Mouse (Mus musculus) limb, embryonic 14.5 days (tissue): ENCODE results near the gene Abcg5. TPM values are rescaled to one million over a fixed set of nuclear protein-coding genes. Genes with fewer than 3 reads are reported as not detected.

Experiments
- ATAC-seq: fragments of 200-750 bp; cut with Nextera tagmentation; 2 replicates; pipeline ENCODE4 v1.8.0; 2017; ENCODE audit warnings: low read depth, moderate number of reproducible peaks, moderate TSS enrichment; ENCODE audit not compliant: low FRiP score
- DNase-seq: peaks from one replicate; pipeline ENCODE4 v3.0.0-alpha.2; 2015; ENCODE audit warnings: low spot score
- H3K27ac ChIP-seq: fragments of 300-500 bp; sonication (generic); replicated peaks from 2 replicates; pipeline ENCODE4 v1.5.1; 2014; ENCODE audit warnings: low read depth, mild to moderate bottlenecking, low read length, moderate library complexity, mixed read lengths
- H3K27me3 ChIP-seq: fragments of 300-500 bp; sonication (generic); 2 replicates; pipeline ENCODE4 v1.6.1; 2014; ENCODE audit warnings: low read length, mixed read lengths; ENCODE audit not compliant: control insufficient read depth, insufficient read depth
- H3K36me3 ChIP-seq: fragments of 300-500 bp; sonication (generic); 2 replicates; pipeline ENCODE4 v1.6.1; 2014; ENCODE audit warnings: mild to moderate bottlenecking, low read length, moderate library complexity, mixed read lengths; ENCODE audit not compliant: control insufficient read depth, insufficient read depth
- H3K4me1 ChIP-seq: fragments of 300-500 bp; sonication (generic); 2 replicates; pipeline ENCODE4 v1.6.1; 2014; ENCODE audit warnings: antibody characterized with exemption, low read length, mixed read lengths; ENCODE audit not compliant: control insufficient read depth, insufficient read depth
- H3K4me2 ChIP-seq: fragments of 300-500 bp; sonication (generic); replicated peaks from 2 replicates; pipeline ENCODE4 v1.6.1; 2014; ENCODE audit warnings: low read depth, mild to moderate bottlenecking, low read length, moderate library complexity; ENCODE audit not compliant: severe bottlenecking
- H3K4me3 ChIP-seq: fragments of 300-500 bp; sonication (generic); replicated peaks from 2 replicates; pipeline ENCODE4 v1.5.1; 2014; ENCODE audit warnings: low read length
- H3K9ac ChIP-seq: fragments of 300-500 bp; sonication (generic); 2 replicates; pipeline ENCODE4 v1.6.1; 2014; ENCODE audit warnings: mild to moderate bottlenecking, low read depth, low read length, moderate library complexity; ENCODE audit not compliant: severe bottlenecking
- H3K9me3 ChIP-seq: fragments of 300-500 bp; sonication (generic); 2 replicates; pipeline ENCODE4 v1.6.1; 2016; ENCODE audit warnings: low read length; ENCODE audit not compliant: control insufficient read depth
- POLR2A ChIP-seq: fragments of 200-500 bp; IDR thresholded peaks from 2 replicates; pipeline ENCODE4 v1.8.0; 2012; ENCODE audit warnings: inconsistent platforms, mild to moderate bottlenecking, moderate library complexity, borderline replicate concordance; ENCODE audit not compliant: insufficient read depth, insufficient read length; ENCODE audit errors: extremely low read depth
- WGBS: fragments of 180-500 bp; shearing (Covaris S2); extraction: QIAGEN DNeasy Blood & Tissue Kit; methylation state at CpG from one replicate; pipeline ENCODE4 v1.1.7; 2014; 5-methylcytosine and 5-hydroxymethylcytosine counted together
- polyA plus RNA-seq, 2 experiments: library from polyadenylated mRNA; depleted of rRNA in 1 of 2; stranded (reverse) in 1 of 2; unstranded in 1 of 2; fragments of >200 nt; fragmentation: Nextera tagmentation in 1 of 2; extraction: Ambion mirVana in 1 of 2; gene quantifications; 2 replicates each; pipeline versions ENCODE4 v1.2.1 to v1.2.3; 2012 to 2014

Abcg5 gene
- polyA plus RNA-seq, 2 experiments = 1.3 to 1.7 TPM

DNA sequence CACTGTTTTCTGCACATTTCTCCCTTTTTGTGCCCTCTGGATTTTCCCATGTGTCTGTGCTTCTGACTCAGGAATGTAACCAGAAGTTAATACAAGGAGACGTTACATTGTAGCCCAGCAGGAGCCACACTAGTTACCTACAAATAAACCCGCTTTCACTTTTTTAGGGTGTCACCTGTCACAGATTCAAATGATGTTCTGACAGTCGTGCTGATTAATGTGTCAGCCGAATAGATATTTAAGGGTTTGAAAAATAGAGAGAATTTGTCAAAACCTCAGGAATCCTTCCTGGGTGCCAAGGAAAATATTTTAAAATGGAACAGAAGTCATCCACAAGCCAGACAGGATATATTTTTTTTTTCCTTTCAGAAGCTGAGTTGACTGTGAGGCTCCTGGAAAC, 2.5 kb upstream of the Abcg5 start:
- no peaks in the 10 kb centered on the region for H3K27me3 ChIP-seq
- H3K4me2 ChIP-seq = no peak overlapping the region
- H3K4me1 ChIP-seq = no peaks in the 10 kb centered on the region
- H3K27ac ChIP-seq = no peak overlapping the region
- TF ChIP-seq POLR2A = no peak
- H3K36me3 ChIP-seq = no peaks in the 10 kb centered on the region
- H3K4me3 ChIP-seq = no peak overlapping the region
- DNase-seq (no peak), ATAC-seq (no peak)
- WGBS = 57% methylated on average over 4 of the region's 4 CpGs
- H3K9me3 ChIP-seq = no peaks in the 10 kb centered on the region
- no peak overlapping the region for H3K9ac ChIP-seq

DNA sequence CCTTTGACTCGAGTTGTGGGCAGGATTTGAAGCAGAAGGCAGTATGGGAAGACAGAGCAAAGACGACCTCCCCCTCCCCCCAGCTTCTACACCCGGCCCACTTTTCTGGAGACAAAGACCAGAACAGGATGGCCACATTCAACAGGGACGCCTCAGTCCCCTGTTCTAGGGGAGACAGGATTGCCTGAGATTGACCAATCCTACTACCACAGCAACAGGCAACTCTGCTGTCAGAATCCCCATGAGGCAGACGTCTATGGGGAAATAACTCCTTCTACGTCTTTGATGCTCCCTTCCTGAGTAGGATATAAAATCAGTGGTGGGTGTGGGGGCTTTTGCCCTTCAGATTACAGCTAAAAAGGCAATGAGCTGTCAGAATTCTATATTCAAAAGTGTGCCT, 1.5 kb upstream of the Abcg5 start:
- Histone ChIP-seq H3K4me1 (no peaks in the 10 kb centered on the region), H3K27ac (no peak overlapping the region), H3K36me3 (no peaks in the 10 kb centered on the region), H3K9me3 (no peaks in the 10 kb centered on the region), H3K4me2 (no peak overlapping the region), H3K9ac (no peak overlapping the region), H3K4me3 (no peak overlapping the region), H3K27me3 (no peaks in the 10 kb centered on the region)
- TF ChIP-seq POLR2A = no peak
- 26% methylated on average over 6 of the region's 6 CpGs for WGBS
- ATAC-seq (no peak), DNase-seq (no peak)

DNA sequence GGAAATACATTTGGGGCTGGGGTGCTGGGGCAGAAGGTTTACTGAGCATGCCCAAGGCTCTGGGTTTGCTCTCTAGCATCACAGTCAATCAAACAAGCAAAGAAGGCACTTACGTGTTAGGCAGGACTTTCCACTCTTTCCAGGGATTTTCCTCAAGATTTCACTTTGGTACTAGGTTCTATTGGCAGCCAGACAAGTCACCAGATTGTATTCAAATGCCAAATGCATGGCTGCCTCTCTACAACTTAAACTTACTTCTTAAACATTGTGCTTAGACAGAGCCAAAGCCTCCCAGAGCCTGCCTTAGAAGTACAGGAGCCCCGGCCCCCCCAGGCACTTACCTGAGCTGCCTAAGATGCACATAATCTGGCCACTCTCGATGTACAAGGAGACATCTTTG, 1.1 kb downstream of the Abcg5 start:
- no peak for DNase-seq
- no peak overlapping the region for H3K9ac ChIP-seq
- H3K27me3 ChIP-seq = no peaks in the 10 kb centered on the region
- H3K36me3 ChIP-seq = no peaks in the 10 kb centered on the region
- no peak for TF ChIP-seq POLR2A
- no peak overlapping the region for H3K4me2 ChIP-seq
- no peak for ATAC-seq
- H3K9me3 ChIP-seq = no peaks in the 10 kb centered on the region
- 76% methylated on average over 3 of the region's 3 CpGs for WGBS
- H3K27ac ChIP-seq = no peak overlapping the region
- no peaks in the 10 kb centered on the region for H3K4me1 ChIP-seq
- no peak overlapping the region for H3K4me3 ChIP-seq

DNA sequence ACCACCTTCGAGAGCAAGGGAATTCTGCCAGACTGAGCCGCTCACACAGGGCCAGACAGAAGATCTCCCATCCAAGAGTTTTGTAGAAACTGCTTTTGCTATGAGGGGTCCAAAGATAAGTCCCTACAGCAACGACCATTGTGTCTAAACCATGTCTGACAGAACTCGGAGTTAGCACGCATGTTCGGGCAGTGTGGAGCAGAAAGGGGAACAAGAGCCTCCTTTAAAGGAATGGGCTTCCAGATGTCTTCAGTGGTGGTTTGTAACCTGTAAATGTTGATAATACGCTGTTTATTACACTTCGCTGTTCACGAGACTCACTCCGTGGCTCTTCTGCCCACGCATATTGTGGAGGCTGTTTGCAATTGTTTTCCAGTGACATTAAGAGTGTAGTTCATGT, 5.2 kb downstream of the Abcg5 start:
- DNase-seq (no peak), ATAC-seq (no peak)
- no peaks in the 10 kb centered on the region for H3K9me3 ChIP-seq
- no peaks in the 10 kb centered on the region for H3K27me3 ChIP-seq
- no peak overlapping the region for H3K9ac ChIP-seq
- no peaks in the 10 kb centered on the region for H3K36me3 ChIP-seq
- TF ChIP-seq POLR2A = no peak
- WGBS = 76% methylated on average over 11 of the region's 11 CpGs
- no peak overlapping the region for H3K27ac ChIP-seq
- no peak overlapping the region for H3K4me2 ChIP-seq
- 0 out of 2 replicates have a peak, but pooled peaks cover 3% of the 10 kb centered on the region for H3K4me1 ChIP-seq
- H3K4me3 ChIP-seq = no peak overlapping the region

DNA sequence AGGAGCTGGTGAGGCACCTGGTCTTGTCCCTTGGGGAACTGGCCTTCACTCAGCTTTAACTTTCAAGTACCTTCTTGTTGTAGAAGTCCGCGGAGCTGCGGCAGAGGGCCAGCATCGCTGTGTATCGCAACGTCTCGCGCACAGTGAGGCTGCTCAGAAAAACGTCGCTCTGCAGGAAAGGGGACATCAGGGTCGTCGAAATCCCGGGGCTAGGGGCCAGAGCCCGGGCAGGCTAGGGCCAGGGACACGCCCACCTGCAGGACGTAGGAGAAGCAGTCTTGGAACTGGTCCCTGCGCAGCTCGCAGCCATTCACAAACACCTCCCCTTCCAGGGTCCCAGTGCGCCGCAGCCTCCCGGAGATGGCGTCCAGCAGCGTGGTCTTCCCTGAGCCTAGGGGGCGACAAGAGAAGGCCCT, 6.9 kb downstream of the Abcg5 start, which contains the start of gene Abcg8:
TSS of gene Abcg8 (plus strand) at position 352 of the 416 bp plus-strand sequence.
- DNase-seq (peak; percentile 27), ATAC-seq (0 out of 2 replicates have a peak, but pooled peaks have one; percentile 57)
- no peak within 1 kb of the TSS for H3K27ac ChIP-seq
- peak within 1 kb of the TSS; percentile 62 for H3K4me2 ChIP-seq
- TF ChIP-seq POLR2A = no peak
- no peaks in the 10 kb centered on the region for H3K27me3 ChIP-seq
- no peaks in the 10 kb centered on the region for H3K9me3 ChIP-seq
- H3K4me3 ChIP-seq = peak within 1 kb of the TSS; percentile 32
- H3K9ac ChIP-seq = peak within 1 kb of the TSS; percentile 32
- WGBS = under 1% methylated on average over 24 of the region's 24 CpGs
- 0 out of 2 replicates have a peak, but pooled peaks cover 3% of the 10 kb centered on the region for H3K4me1 ChIP-seq
- no peaks in the 10 kb centered on the region for H3K36me3 ChIP-seq

DNA sequence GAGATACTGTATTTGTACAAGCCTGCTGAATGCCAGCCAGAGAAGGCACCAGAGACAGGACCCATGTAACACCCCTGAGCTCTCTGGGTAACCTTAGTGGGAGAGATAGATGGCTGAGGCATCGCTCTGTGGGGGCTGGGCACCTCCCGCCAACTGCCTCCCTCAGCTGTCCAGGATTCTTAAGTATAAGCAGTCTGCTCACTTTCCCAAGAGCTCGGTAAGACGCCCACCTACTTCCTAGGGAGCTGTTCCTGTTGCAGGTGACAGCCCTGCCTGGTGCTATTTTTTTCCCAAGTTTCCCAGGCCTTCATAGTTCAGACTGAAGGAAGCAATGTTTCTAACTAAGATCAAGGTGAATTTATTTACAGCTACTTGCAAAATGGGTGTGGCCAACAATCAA, 7.6 kb downstream of the Abcg5 start:
- WGBS = 56% methylated on average over 4 of the region's 4 CpGs
- Histone ChIP-seq H3K27ac (no peak overlapping the region), H3K9me3 (no peaks in the 10 kb centered on the region), H3K27me3 (no peaks in the 10 kb centered on the region), H3K9ac (no peak overlapping the region), H3K4me2 (no peak overlapping the region), H3K36me3 (no peaks in the 10 kb centered on the region), H3K4me1 (0 out of 2 replicates have a peak, but pooled peaks cover 3% of the 10 kb centered on the region), H3K4me3 (no peak overlapping the region)
- TF ChIP-seq POLR2A = no peak
- no peak for ATAC-seq
- no peak for DNase-seq
